Mouse (Mus musculus) kidney, adult 18-20 months (tissue): Measurements from ENCODE around the gene Caskin2.
"Not testable (repeated sequence)": the region's sequence is repeated elsewhere in the genome, so short reads cannot be mapped to it uniquely, and the experiment has no call there.

Experiments used
- DNase-seq: peaks from one replicate; pipeline ENCODE4 v3.0.0; 2021

The Caskin2 gene

GRCm38 (mm10) chr11:115813507-115814296 is at the start of gene Caskin2:
Gene Caskin2, minus strand, starts transcription at chr11:115813639.
- DNase-seq, result peak; percentile 96

- peak; percentile 91 for DNase-seq
Measured at GRCm38 (mm10) chr11:115859143-115859945, 45.9 kb upstream of the Caskin2 start.

DNA sequence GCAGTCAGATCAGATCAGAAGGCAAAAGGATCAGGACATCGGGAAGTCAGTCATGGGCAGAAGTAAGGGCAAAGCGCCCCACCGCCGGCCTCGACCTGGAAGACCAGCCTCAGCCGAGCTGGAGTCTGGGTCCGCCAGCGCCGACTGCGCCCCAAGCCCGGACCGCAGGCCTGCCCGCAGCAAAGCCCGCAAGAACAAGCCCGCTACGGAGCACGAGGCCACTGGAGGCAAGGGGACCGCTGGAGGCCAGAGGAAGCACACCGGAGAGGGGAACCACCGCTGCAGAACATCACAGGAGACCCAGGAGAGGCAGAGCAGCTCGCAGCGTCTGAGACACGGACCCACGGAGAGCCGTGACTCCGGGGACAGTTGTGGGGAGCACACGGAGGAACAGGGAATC is 44.9 kb upstream of the Caskin2 start, which contains the start of gene Myo15b:
Gene Myo15b (plus strand): TSS at position 53 of the 400 bp plus-strand sequence.
- no peak for DNase-seq

DNA sequence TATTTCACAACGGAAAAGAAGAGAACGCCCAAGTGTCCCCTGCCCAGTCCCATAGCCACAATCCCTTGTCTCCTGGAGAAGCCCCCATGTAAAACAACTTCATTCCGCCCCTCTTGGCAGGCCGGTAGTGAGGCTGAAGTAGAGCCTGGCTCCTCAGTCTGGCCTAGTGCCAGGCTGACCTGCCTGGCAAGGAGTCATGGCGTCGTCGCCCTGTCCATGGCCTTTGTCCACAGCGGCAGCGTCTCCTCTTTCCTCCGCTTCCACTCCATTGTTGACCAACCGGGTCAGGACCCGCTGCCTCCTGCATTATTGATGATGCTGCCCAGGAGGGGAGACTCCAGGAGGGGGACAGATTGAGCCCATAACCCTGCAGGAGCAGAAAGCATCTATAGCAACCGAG is 44.5 kb upstream of the Caskin2 start:
- peak; percentile 69 for DNase-seq

DNA sequence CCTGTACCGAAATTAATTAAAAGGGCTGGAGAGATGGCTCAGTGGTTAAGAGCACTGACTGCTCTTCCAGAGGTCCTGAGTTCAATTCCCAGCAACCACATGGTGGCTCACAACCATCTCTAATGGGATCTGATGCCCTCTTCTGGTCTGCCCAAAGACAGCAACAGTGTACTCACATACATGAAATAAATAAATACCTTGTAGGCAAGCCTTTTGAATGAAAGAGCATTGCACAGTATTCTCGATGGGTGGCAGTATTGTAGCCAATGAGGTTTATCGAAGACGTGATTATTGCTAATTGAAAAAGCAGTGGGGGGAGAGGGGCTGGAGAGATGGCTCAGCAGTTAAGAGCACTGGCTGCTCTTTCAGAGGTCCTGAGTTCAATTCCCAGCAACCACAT is 43.7 kb upstream of the Caskin2 start:
- not testable (repeated sequence) for DNase-seq

DNA sequence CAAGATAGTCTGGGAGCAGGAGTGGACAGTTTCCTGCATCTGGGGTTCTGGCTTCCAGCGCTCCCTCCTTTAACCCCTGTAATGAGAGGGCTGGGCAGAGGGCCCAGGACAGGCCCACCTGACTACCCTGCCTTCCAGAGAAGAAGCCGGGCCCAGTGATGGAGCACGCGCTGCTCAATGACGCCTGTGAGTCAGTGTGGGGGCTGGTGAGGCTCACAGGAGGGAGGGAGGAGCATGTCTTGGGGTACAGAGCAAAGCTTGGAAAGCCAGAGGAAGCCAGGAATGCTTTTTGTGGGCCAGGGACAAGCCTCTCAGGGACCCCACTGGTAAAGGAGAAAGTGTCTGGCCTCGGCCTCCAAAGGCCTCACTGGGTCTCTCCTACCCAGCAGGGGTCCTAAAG is 41.2 kb upstream of the Caskin2 start:
- DNase-seq, result no peak

- DNase-seq, result no peak
Measured at GRCm38 (mm10) chr11:115845819-115846218, 32.4 kb upstream of the Caskin2 start.

- no peak for DNase-seq
Measured at GRCm38 (mm10) chr11:115844240-115844639, 30.8 kb upstream of the Caskin2 start.

DNA sequence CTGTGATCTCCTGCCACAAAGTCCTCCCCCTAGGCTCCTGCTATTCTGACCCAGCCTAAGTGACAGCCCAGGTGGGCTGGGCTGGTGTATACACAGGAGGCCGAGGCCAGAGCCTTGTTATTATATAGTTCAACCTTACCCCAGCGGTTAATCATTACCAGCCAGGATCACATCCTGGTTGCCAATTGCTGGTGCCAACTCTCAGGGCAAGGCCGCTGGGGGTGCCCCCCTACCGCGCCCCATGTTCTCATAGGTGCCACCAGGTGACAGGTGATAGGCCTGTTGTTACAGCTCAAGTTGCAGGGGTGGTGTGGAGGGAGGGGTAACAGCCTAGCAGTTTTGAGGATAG is 30.4 kb upstream of the Caskin2 start:
- DNase-seq, result peak; percentile 93

- DNase-seq, result peak; percentile 48
Measured at GRCm38 (mm10) chr11:115843141-115843890, 29.9 kb upstream of the Caskin2 start.

GRCm38 (mm10) chr11:115841961-115842550 is 28.6 kb upstream of the Caskin2 start:
- peak; percentile 63 for DNase-seq

GRCm38 (mm10) chr11:115841044-115841443 is 27.6 kb upstream of the Caskin2 start:
- DNase-seq, result no peak

- DNase-seq, result no peak
Measured at GRCm38 (mm10) chr11:115839732-115840131, 26.3 kb upstream of the Caskin2 start.

DNA sequence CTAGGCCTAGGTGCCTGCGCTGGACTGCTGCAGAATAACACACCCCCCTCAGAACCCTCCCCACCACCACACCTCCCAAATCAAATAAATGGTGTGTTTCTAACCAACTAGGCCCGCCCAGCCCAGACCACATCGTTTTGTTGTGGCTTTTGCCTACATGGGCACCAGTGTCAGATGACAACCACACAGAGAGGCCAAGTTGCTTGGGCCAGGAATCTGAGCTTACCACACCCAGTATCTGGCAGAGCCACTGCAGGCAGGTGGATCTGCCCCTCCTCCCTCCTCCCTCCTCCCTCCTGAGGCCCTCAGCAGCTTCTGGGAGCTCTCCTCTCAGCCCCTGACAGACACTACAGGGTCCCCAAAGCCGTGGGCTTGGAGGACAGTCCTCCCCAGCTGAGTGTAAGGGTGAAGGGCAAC is 25.5 kb upstream of the Caskin2 start:
- peak; percentile 51 for DNase-seq

- DNase-seq, result peak; percentile 55
Measured at GRCm38 (mm10) chr11:115837606-115838345, 24.3 kb upstream of the Caskin2 start.

- DNase-seq, result peak; percentile 62
Measured at GRCm38 (mm10) chr11:115836656-115837395, 23.4 kb upstream of the Caskin2 start.

DNA sequence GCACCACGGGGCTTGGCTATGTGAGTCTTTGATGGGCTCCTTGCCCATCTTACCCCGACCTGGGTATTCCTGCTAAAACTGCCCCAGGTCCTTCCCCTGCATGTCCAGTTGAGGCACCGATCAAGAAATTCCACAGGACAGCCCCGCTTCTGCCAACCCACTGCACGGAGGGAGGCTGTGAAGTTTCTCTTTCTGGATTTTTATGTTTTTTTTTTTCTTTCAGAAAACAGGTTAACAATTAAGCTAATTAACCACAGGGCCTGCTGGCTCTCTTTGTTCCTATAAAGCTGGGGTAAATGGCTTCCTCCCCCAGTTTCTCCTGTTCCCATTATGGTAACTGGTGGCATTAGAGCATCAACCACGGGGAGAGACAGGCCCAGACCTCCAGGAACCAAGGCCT is 20.6 kb upstream of the Caskin2 start:
- peak; percentile 70 for DNase-seq

- DNase-seq, result peak; percentile 55
Measured at GRCm38 (mm10) chr11:115833021-115833513, 19.6 kb upstream of the Caskin2 start.

GRCm38 (mm10) chr11:115832523-115832922 is 19.1 kb upstream of the Caskin2 start:
- DNase-seq, result peak; percentile 90

DNA sequence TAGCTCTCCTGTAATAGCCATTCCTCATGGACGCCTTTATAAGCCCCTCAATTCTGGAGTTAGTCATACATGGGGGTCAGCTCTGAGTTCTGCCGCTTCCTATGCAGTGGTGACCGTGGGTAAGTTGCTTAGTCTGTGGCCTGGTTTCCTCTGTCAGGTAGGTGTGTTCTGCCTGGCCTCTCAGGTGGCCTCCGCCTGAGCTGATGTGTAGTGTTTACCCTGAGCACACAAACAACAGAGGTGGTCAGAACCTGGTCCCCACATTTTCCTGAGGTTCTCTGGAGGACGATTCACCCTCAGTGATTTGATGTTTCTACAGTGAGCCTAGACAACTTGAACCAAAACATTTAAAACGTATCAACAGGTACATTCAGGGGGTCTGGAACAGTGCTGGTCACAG is 18.6 kb upstream of the Caskin2 start:
- no peak for DNase-seq

DNA sequence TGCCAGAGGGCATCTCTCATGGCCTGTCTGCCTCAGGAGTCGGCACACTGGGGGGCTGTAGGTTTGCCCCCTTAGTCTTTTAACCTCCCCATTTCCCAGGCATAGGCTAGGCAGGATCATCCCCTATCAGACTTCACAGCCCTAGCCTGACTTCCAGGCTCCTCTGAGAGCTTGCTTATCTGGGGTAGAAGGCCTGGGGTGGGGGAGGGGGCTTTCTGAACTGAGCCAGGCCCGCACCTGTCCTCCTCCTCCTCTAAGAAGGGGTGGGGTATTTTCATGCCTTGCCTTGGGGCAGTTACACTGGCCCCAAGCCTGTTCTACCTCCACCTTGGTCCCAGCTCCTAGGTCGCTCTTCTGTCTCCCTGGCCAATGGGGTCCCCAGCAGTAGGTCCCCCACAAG is 18.1 kb upstream of the Caskin2 start:
- DNase-seq, result peak; percentile 23
